Mouse (Mus musculus) brain, adult 2 months (tissue): ENCODE measurements around the gene Rchy1.

Source experiments
- DNase-seq: peaks from one replicate; pipeline ENCODE4 v3.0.0; 2011; ENCODE audit warnings: low read depth, low spot score

Rchy1 gene

DNA sequence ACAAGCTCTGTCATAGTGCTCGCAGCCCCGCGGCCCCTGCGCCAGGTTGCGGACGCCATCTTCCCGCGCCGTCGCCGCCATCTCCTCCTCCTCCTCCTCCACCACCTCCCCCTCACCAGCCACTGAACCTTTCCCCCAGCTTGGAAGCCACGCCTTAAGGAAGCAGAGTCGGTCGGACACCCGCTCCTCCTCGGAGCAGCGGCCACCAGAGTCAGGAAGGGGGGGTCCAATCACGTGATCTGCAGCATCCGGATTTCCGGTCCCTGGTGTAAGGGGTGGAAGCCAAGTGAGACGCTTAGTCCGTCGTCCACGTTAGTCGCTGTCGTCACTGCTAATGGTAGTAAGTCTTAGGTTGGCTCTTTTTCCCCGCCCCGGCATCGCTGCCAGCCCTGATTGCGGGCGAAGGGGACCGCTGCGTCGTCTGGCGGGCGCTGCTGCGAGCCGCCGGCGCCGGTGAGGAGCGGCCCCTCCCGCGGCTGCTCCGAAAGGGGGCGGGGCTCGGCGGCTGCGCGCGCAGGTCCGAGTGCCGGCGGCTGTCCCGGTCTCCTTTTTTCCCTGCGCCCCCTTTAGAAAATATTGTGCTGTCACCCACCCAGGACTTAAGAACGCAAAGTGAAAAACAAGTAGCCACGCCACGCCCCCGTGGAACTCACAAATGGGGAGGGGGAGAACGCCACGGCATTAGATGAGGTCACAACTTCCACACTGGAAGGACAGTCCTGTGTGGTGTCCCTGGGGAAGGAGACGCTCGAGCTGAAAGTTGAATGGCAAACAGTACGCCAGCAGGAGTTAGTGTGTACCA, at the start of gene Rchy1:
Gene Rchy1, minus strand, starts transcription at position 430 of the 802 bp plus-strand sequence.
- peak; percentile 99 for DNase-seq

DNA sequence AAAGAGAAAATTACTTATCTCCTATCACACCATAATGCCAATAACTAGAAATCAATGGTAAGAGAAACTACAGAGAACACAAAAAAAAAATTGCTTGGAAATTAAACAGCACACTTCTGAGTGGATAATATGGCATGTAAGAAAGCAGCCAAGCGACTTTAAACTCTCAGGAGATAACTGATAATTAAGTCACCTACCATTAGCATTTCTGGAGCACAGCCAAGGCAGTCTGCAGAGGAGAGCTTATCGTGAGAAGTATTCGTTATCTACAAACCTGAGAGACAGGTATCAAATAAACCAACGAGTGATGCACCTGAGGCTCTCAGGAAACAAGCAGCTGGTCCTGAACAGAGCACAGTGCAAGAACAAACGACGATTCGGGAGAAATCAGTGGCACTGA, 48.9 kb upstream of the Rchy1 start:
- DNase-seq = no peak

DNA sequence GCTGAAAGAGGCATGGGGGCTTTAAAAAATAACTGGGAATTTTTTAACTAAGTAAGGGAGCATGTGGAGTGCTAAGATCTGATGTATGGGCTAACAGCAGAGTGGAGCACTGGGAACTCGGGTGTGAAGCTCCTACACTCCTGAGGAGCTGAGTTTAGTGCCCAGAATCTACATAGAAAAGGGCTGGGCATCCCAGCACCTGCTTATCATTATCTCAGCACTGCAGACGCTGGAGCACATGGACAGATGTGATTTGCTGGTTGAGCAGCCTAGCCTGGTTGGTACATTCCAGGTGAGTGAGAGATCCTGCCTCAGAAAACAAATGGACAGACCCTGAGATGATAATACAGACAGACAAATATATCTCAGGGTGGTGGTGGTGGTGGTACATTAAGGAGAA, 47.0 kb upstream of the Rchy1 start:
- DNase-seq = no peak

DNA sequence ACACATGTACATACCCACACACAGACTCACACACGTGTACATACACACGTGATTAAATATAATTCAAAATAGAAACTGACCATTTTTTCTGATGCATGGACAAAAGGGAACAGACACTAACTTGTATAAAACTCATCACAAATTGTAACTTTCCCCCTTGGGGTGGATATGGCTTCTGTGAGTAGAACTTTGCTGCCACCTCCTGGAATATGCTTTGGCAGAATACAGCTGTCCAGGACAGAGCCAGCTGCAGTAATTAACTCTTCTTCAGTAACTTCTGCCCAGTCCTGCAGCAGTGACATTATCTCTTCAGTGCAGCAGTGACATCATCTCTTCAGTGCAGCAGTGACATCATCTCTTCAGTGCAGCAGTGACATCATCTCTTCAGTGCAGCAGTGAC, 40.1 kb upstream of the Rchy1 start:
- DNase-seq = peak; percentile 47

DNA sequence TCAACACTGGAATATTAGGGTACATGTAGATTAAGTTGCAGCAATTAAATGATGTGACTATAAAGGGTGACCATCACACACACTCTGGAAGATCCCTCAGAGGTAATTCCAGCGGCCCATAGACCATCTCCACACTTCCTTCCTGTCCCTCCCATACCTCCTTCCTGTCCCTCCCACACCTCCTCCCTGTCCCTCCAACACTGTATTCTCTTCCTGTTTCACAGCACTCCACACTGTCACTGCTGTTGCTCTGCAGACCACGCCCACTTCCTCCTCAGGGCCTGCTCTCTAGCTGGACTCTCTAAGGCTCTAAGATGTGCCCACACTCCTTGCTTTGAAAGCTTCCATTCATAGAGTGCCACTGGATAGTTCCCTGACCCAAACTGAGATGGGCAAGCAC, 37.9 kb upstream of the Rchy1 start:
- no peak for DNase-seq

DNA sequence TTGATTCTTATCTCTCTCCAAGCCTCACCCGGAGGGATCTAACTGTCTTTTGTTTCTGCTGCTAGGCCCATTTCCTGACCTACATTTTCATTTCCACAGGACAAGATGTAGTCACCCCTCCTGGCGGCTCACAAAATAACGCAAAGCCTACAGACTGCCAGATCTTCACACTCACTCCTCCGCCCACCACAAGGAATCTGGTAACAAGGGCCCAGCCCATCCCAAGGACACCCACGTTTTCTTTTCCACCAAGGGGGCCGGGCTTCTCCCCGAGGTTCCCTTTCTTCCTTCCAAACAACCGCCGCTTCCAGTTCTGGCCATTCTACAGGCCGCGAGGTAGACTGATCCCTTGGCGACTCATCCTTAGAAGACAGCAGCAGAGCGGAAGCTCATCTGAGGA, 31.7 kb upstream of the Rchy1 start:
- peak; percentile 77 for DNase-seq

DNA sequence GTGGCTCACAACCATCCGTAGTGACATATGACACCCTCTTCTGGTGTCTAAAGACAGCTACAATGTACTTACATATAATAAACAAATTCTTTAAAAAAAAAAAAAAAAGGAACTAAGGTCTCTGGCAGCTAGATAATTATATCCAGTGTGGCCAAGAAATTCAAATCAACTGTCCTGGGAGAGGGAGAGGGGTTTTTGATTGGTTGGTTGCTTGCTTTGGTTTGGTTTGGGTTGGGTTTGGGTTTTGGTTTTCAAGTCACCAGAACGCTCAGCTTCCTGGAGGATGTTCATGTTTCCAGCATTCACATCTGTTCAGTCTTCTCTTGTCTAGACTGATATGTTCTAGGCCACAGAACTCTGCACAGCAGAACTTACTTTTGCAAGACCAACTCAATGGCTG, 30.2 kb upstream of the Rchy1 start:
- no peak for DNase-seq

DNA sequence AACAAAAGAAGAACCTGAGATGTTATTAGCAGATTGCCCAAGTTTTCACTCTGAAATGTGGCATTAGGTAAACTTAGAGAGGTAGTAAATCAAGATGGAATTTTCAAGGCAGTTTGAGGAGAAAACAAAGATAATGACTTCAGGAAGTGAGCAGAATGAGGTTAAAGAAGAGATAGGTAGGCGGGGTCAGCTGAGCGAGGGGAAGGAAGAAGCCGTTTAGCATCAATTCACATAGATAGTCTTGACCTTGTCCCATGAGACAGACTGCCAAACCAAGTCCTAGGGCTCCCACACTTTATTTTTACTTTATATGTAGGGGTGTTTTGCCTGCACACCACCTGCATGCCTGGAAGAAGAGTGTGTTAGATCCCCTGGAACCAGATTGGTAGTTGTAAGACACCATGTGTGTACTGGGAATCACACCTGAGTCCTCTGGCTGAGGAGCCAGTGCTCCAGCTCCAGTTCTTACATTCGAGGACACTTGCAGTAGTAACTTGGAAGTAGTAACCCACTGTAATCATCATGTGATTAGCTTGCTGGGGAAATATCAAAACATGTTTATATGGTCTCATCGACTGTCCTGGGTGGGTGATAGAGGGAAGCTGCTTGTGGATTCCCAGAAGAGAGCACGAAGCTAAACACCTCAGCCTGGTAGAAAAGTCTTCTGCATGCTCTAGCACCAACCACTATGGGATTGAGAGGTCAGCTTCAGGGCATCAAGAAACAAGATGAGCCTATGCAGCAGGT, 28.5 kb upstream of the Rchy1 start:
- no peak for DNase-seq

DNA sequence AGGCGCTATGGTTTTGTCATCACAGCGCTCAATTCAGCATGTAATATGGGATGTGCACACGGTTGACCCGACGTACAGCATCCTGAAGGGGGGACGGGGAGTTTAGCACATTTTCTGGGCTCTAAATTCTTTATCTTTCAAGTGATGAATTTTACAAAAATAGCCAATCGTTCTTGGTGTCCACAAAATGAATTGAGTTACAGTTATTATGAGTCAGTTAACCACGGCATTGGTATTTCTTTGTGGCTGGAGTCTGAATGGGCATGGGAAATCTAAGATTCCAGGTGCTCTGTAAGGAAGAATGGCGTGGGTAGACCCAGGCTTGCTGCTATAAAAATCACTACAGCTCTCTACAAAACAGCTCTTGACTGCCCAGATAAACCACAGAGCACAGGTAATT, 26.4 kb upstream of the Rchy1 start:
- no peak for DNase-seq

DNA sequence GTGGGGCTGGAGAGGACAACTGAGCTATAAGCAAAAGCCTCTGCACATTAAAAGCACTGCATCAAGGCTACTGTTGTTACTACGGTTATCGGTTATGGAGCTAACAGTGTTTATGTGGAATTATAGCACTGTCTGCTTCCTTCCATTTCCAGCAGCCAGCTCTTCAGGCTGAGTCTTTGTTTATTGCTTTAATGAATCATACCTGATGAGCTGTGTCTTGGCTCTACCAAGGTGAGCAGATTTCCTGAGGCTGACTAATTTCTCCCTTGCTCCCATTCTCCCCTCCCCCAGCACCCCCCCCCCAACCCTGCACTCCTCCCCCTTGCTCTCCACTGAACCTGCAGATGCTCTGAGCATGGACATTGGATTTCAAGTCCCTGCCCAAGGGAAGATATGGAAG, 24.9 kb upstream of the Rchy1 start:
- DNase-seq = no peak

DNA sequence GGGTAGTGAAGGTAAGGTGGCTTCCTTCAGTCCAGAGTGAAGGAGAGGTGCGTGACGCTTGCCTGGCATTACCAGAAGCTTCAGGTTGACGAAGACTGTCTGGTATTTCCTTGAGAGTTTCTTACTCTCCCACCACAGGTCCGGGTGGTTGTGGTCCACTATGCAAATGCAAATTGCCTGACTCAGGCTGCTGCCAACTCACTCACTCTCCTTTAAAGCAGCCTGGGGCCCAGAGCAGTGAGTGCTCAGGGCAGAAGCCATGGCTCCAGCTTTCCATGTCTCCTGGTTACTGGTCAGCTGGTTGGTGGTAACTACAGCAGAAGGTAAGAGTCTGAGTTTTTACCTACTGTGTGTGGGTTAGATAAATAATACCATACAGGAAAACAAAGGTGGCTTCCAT, 24.4 kb upstream of the Rchy1 start, which contains the start of gene Odaph:
Gene Odaph, plus strand, starts transcription at position 240 of the 400 bp plus-strand sequence.
- DNase-seq = no peak

DNA sequence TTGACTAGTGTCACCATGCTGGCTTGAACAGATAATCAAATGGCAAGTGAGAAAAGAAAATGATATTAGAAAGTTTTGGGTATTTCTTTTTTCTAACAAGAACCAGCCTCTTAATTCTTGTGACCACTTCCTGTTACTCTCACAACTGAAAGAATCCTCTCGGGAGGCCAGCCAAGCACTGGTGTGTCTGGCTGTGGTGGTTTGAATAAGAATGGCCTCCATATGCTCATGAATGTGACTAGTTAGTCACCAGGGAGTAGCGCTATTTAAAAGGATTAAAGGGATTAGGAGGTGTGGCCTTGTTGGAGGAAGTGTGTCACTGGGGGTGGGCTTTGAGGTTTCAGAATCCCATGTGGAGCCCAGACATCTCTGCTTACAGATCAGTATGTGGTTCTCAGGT, 22.9 kb upstream of the Rchy1 start:
- DNase-seq = no peak

DNA sequence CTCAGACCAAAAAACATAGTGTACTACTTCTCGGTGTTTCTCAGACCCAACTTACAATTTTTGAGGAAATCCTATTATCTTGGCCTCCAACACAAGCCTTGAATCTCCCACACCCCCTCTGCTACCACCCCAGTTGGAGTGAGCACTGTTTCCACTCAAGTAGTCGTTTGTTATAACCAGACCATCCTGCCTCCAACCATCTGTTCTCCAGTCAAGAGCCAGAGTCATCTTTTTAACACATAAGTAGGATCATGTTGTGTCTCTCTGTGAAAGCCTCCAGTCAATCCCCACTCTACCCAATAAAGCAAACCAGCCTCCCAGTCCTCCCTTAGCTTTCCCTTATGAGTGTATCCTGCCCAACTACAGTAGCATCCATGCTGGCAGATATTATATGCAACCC, 20.6 kb upstream of the Rchy1 start:
- DNase-seq = peak; percentile 55

DNA sequence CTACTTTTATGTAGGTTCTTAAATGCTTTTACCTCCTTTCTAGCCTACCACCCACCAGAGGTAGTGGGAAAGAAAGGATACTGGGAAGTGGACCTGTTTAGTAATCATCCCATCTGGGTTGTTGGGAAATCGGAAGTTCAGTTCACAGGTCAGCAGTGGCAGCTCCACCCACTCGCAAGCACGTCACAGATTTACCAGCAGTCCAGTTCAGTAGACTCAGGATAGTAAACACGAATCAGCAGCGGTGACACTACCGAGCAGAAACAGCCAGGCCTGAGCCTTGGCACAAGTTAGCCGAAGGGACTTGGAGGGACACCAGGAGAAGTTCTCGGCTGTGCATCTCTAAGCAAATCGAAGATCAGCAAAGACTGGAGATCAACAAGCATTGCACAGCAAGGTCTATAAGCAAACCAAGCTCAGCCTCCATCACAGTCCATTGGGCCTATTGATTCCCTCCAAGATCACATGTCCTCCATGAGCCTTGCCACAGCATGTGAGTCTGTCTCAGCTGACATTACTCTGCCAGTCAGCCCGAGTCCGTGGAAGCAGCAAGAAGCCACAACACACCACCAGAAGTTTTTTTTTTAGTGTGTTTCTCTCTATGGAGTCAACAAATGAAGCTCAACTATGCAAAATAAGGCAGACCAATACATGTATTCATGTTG, 18.4 kb upstream of the Rchy1 start:
- DNase-seq = no peak

DNA sequence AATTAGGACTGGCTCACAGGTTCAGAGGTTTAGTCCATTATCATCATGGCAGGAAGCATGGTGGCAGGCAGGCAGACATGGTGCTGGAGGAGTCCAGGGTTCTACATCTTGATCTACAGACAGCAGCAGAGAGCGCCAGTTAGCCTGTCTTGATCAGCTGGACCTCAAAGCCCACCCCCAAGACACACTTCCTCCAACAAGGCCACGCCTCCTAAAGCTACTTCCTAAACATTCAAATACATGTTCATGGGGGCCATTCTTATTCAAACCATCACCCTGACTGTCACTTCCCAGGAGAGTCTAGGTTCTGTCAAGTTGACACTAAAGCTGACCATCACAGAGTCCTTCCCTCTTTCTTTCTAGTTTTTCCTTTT, 14.5 kb upstream of the Rchy1 start:
- DNase-seq = no peak

DNA sequence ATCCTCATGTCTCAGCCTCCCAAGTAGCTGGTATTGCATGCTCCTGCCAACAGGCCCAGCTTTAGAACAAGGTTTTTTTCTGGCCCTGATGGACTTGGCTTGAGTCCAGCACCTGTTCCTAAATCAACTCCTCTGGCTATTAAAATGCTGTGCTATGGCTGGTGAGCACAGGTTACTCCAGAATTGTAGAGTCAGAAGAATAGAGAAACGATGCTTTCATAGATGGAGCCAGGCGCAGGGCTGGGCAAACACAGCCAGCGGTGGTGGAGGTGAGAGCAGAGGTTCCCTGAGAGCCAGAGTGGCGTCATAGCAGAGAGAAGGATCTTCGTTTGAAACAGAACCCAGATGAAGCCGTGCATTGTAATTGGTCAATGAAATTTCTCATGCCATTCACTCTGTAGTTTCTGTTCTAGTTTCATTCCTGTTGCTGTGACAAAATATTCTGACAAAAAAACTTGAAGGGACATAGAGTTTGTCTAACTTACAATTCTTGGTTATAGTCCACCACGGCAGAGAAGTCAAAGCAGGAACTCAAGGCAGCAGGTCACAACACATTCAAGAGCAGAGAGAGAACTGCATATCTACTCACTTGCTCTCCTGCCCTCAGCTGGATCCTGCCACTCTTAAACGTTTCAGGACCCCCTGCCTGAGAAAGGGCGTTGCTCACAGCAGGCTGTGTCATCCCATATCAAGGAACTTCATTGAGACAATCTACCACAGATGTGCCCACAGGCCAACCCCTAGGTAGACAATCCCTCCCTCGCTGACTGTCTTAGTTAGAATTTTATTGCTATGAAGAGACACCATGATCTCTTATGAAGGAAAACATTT, 13.9 kb upstream of the Rchy1 start:
- DNase-seq = no peak

DNA sequence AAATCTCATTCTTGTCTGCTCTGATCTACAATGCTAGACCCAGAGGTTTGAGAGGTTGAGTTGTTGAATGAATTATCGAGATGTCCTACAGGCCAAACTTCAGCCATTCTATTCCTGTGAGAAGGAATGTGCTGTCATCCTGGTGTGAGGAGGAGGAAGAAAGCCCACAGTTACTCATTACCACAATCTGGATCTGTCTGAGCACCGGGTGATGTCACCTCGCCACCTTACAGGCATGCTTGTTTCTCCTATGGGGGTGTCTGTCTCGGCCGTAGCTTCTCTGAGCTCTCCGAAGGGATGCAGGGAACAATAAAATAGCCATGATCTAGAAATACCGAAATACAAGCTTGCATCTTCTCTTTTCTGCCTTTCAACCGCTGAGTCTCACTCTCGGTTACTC, 12.9 kb upstream of the Rchy1 start:
- peak; percentile 51 for DNase-seq

DNA sequence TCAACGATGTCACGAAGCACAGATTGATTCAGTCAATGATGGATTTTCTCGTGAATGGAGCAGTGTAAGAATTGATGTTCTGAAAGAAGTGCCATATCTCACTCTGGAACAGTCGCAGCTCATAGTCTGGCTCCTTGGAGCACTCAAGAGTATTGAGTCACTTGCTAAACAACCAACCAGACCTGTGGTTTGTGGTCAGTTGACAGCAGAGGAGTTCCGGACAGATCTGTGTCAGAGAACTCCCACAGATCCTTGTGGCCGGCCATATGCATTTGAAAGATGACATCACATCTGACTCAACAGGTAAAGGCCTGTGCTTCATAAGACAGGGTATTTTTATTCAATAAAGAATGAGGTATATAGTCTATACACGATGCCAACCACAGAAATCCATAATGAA, 11.1 kb upstream of the Rchy1 start:
- no peak for DNase-seq

DNA sequence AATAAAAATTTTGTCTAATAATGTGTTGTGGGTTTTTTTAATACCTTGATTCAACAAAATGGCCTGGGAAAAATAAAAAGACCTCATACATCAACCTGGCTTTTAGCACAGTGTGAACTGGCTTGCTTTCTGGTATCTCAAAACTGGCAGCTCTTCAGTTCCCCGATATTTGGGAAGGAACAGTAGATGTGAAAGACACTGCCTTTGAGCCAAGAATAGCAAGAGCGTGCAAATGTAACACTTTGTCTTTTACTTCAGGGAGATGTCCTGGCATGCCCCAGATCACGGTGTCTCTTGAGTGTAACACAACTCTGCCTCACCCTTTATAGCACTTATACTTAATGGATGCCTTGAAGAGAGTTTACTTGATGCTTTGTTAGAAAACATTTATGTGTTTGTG, 9.2 kb upstream of the Rchy1 start:
- DNase-seq = no peak

DNA sequence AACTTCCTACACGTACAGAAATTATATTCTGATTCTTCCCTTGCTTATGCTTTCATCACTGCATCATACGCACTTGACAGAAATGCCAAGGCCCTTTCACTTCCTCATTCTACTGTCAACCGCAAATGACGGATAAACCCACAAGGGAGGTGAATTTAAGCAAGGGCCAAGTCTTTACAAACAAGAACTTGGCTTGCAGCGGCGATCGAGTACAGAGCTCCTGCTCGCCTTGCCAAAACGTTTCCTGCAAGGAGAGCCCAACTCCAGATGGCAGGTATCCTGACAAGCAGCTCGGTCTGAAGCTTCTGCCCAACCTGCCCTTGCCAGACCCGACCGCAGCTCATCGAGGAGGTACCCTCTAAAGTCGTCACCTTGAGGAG, 619 bp downstream of the Rchy1 start:
- DNase-seq = peak; percentile 84

DNA sequence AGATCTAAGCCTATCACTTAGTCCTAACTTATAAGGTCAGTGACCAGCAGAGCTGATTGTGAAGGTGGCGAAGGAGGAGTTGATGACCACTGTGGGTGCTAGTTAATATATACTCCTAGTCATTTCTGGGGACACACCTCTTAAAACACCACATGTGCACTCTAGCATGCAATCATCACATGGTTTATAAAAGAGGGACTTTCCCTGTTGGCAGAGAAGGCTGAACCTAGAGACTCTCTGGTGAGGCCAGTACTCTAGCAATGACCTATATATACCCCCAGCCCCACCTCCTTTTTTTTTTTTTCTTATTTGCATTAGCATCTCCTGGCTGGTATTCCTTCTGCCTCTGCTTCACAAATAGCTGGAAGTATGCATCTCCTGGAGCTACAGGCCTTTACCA, 1.5 kb downstream of the Rchy1 start:
- DNase-seq = no peak
